Mouse (Mus musculus): ENCODE measurements at regions not wholly inside any gene's neighbourhood (a gene's known extent, or its start where the extent isn't known, plus 50 kb on each side); places are given as distances from the start of the nearest gene placed in this dataset.

DNA sequence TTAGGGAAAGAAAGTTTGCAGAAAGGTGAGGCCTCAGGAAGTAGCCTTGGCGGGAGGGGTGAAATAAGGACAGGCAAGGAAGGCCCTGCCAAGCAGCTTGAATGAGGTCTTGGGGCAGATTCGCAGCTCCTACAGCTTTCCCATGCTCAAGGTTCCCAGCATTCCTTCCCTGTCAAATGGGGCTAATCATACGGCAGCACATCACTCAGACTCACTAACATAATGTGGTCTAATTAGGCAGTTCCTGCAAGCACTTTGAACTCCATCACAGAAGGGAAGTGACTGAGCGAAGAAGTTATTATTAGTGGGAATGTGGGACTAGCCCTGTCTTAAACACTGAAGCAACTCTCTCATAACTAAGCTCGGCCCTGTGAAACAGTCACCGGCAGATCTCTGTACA lies 87.1 kb upstream of the Gm10260 start:
- DNase-seq, result no peak

DNA sequence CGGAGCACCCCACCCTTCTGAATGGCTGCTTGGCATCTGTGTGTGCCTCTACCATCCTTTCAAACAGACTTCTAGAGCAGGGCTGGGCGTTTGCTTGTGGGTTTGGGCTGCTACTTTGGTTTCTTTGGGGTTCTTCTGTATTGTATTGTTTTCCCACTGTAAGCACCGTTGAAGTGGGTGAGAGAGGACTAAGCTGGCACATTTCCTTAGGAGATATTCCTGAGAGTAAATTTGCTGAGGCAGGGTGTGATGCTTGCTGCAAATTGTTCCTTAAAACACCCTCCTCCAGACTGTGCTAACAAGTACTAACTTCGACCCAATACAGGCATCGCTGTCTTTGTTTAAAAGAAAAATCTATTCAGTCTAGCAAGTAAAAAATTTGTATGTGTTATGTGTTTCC lies 84.7 kb upstream of the Gm10260 start:
- DNase-seq, result no peak

DNA sequence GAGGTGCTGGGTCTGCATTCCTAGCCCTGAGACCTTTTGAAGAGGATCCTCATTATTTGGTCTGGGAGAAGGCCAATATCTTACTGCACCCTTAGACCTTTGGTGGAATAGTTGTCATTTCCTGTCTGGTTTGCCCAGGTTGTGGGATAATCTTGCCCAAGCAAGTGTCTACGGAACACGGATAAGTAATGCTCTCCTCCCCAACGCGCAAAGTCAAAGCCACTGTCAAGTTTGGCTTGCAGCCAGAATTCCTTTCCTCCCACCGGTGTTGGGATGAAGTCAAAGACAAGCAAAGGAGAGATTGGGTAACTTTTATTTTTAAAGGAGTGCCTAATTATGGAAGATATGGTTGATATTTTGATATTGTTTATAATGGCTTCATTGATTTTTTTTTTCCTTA lies 82.4 kb upstream of the Gm10260 start:
- no peak for DNase-seq

DNA sequence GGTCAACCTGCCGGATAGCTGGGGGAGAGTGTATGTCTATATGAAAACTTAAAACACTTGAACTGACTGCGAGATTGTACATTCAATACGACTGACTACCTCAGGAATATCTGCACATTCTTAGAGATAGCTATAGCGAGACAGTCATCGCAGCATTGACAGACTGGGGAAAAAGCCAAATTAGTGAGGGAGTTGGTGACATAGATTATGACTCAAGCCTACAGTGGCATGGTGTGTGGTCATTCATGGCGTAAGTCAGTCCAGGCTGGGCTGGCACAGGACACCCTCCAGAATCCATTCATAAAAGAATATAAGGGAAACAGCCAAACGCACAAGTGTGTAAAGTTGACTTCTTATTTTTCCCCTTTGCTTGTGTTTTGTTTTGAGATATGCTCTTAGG lies 81.1 kb upstream of the Gm10260 start:
- DNase-seq, result no peak

DNA sequence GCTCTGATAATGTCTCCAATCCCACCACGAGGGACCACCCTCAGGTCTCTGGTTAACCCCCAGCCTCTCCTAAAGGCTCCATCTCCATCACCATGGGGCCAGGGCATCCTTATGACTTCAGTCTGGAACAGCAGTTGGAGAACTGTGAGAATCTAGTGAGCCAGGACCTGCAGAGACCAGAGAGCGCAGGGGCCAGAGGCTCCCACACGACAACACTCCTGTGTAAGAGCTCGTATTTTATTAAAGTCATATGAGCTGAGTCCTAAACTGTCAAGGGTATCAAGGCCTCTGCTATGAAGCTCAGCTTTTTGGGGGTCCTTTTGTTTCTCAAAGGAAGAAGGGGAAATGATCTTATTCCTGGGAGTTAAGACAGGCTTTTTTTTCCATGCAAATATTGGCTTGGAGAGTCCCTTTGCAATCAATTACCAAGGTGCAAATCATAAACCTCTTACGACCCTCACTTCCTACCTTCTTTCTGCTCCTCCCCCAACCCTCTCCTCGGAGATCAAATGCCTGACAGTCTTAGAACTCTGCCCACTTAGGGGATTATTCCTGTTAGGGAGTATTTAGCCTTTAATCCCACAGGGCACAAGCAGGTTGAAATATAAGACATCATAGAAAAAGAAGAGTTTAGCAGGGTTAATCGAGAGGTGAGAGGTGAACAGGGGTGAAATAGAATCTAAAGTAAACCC lies 79.3 kb upstream of the Gm10260 start:
- no peak for DNase-seq

DNA sequence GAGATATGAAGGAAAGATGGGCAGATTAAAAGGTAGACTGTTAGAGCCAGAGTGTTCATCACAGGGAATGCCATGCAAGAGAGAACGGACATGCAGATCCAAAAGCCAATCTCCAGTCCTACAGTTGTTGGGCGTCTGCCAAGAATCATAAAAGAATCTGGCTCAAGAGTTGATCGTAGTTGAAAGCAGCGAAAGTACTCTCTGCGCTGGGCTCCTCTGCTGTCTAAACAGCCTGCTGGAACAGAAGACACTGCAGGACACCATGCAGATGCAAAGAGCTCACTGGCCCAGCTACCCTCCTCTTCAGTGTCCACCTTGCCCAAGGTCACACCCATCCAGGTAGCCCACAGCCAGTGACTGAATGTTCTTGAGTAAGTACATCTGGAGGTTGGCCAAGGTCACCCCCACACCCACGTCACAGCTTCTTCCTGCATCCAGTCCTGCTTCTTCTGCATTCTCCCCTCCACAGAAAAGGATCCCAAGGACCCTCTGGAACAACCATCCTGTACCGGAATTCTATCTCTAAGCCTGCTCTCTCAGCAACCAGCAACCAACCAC lies 77.1 kb upstream of the Gm10260 start:
- DNase-seq, result peak; percentile 50

DNA sequence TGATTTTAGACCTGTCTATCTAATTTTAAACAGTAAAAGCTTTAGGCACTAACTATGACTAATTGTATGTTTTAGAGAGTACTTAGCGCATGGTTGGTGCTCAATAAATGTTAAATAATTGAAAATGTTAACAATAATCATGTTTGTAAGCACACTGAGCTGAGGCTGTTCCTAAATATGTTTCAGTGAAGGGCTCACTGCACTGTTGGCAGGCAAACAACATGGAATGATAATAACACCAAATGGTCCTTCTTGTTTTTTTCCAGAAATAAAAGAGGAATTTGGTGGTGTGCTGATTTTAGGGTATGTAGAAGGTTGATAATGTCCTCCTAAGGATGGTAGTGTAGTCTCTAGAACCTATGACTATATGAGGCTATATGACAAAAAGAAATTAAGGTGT lies 72.0 kb upstream of the Gm10260 start:
- no peak for DNase-seq

DNA sequence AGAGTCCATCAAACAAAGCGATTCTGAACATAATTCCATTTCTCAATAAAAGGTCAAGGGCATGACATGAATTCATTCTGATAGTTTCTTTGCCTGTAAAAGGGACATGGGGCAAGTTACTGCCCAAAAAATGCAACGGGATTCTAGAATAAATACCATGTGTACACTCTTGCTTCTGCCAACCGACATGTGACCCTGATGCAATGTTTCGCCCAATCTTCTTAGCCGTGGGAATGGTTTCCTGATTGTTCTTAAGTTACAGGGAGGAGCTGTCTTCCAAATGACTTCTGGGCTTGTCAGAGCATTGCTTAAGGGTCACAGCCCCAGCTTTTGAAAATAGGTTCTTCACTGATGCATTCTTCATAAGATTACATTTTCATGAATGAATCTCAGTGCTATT lies 71.4 kb upstream of the Gm10260 start:
- DNase-seq, result no peak

DNA sequence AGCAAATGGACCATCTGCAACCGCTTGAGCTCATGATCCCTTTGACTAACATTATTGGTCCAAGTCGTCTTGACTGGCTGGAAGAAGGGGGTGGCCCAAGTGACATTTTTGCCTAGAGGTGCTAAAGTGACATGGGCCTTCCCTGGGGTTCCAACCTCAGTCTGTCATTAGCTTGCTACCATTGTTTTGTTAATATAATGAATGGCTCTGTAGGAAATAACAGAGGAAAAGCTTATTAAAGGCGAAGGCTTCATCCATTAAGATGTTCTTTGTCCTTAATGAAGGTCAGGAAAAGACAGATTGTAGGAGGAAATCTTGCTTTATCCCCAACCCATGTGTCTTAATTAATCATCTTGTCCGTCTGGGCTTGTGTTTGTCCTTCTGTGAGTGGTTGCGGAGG lies 69.1 kb upstream of the Gm10260 start:
- no peak for DNase-seq

DNA sequence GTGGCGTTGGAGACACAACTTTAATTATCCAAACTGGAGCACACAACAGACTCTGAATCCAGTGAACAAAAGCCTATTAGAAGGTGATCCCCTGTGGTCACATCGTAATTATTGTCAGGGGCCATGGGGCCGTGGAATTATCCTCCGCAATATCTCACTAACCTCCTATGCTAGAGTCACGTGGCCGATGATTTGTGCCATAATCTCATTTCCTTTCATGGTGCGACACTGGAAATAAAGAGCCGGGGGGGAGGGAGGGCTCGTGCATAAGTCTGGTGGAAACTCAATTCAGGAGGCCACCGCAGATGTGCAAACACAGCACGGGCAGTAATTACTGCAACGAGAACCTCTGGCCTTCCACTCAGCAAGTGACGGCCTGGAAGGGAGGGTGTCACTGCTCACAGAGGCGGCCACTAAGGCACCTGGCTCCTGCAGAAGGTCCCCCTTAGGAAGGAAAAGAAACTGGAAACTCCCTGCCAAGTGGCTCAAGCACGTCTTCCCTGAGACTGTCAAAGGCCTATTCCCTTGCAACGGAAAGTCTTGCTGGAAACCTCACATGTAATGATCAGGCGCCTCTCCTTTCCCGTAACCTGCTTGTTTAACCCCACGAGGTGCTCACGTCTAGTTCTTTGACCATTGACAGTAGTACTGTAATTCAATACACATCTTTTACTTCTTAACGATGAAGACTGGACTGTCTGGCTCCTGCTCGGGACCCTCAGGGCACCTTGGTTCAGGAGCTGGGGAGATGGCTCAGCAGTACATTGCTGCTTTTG lies 65.6 kb upstream of the Gm10260 start:
- DNase-seq, result no peak

DNA sequence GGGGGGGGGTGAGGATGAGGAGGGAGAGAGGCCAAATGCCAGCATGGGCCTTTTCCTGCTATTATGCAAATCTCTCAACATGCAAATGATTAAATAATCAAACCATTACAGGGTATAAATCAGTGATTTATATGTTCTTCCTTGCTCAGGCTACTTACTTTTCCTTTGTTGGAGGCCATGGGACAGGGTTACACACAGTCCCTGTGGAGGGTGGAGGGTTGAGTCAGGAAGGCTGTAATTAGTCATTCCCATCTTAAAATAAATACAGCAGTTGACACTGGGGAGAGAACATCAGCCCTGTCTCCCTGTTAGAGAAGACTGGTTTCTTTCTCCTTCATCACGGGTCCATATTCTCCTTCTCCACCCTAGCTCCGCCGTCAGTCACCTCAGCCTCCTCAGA lies 64.9 kb upstream of the Gm10260 start:
- DNase-seq, result no peak

DNA sequence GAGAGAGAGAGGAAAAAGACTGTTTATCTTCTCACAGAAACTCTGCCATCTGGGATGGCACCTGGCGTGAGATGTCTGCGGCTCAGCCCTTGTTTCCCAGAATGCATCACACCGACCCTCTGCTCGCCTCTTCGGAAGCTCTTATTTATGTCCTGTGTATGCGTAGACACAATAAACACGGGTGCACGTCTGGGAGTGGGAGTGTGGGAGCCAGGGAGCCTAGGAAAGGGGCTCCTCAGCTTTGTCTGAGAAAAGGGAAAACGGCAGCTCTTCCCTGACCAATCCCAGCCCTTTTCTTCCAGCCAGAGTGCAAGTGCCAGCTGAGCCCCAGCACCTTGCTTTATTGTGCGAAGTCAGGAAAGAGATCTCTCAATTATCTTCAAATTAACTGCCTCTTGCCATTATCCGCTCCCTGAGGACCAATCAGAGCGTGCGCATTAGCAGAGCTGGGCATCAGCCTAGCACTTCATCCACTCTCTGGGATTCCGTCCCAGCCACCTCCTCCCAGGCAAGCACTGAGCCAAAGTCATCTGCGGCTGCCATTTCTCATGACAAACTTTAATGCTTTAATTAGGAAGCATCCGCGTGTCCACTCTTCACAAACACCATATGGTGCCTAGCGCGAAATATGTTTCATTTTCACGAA lies 63.8 kb upstream of the Gm10260 start:
- DNase-seq, result peak; percentile 85 to 92

DNA sequence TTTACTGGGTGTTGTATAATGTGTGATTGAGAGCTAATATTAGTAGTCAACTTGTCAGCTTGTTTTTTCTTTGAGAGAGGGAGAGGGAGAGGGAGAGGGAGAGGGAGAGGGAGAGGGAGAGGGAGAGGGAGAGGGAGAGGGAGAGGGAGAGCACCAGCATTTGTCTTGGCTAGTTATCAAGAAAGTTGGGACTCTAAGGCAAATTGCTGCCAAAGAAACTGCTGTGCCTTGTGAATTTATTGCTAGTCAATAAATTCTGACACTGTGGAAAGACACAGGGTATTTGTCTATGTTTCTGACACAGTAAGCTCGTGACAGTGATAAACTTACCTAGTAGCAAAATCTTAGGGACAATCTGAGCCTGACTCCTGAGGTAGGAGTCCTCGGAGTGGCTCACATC lies 61.2 kb upstream of the Gm10260 start:
- DNase-seq, result no peak

DNA sequence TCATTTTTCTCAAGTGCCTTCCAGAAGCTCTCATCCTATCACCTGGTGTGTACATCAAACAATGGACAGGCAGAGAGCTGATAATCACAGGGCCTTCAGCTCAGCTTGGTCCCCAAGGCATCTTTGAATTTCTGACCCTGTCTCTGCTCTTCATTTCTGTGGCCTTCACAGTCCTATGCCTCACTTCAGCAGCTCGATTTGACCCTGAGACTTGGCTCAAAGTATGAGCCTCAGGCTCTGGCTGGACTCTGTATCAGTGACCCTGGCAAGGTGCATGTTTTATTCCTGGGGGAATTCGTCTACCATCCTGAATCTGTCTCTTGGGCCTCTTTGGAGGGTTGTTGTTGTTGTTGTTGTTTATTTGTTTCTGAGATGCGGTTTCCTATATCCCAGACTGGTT lies 60.6 kb upstream of the Gm10260 start:
- DNase-seq, result no peak

DNA sequence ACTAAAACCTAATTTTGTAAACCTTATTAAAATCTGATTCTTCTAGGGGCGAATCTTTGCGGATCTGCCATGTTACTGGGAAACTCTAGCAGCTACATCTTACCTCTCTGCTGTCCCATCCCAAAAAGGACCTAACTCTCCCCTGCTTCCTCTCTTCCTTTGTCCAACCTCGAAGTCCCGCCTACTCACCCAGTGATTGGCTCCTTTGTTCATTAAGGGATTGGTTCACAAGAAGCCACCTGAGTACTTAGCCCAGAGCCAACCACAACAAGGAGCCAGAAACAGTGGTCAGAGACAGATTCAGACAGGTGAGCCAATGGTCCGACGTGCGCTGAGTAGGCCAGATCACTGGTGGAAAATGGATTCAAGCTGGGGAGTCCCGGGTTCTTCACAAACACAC lies 60.0 kb upstream of the Gm10260 start:
- no peak for DNase-seq

DNA sequence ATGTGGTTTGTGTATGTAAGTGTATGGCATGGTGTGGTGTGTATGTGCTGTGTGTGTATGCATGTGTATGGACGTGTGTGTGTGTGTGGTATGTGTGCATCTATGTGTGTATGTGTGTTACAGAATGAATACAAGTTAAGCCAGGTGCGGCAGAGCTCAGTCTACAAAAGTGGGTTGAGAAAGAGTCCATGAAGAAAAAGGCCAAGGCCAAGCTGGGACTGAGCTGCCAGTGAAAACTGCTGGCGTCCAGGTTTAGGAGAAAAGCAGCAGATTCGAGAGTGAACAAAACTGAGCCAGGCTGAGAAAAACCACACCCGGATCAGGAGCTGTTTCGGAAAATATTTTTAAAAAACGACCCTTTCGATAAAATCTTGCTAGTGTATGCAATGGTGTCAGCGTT lies 58.6 kb upstream of the Gm10260 start:
- DNase-seq, result no peak

DNA sequence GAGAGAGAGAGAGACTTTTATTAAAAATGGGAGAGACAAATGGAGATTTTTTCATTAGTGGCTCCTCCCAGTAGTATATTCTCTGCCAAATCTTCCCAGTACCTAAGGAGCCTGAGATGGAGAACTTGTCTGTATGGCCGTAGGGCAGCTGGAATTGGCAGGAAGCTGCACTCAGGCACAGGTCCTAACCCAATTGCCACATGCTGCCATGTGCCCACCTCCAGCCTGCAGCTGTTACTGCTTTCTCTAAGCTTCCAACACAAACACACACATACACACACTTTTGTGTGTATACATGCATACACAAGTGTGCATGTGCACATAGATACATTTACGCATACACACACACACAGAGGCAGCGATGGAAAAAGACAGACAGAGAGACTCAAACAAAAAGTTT lies 56.5 kb upstream of the Gm10260 start:
- peak in 1 of 2 experiments; percentile 27 for DNase-seq

Measured in cerebellum, postnatal 10 days (tissue).